Mouse (Mus musculus): ENCODE results near the gene Bhlhe40.

The Bhlhe40 gene

GRCm38 (mm10) chr6:108660206-108660877, at the start of gene Bhlhe40:
Bhlhe40 (plus strand) TSS chr6:108660629.
- DNase-seq, result peak; percentile 86 to 94

GRCm38 (mm10) chr6:108611663-108612062, 48.8 kb upstream of the Bhlhe40 start:
- no peak for DNase-seq

DNA sequence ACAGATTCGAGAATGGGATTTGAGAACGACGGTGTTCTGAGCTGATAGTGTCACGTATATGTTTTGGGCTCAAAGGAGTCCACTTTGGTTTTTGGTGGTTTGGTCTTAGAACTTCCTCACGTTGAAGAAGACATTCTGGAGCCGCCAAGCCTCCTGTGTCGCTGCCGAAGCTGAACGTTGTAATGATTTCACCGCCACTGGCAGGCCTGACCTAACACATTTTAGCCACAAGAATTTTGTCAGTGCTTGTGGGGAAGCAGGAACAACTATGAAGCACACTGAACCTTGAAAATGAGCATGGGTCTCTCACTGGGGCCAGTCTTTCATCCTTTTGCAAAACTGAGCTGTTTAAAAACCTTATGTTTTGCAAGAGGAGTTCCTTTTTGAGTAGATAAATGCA, 42.4 kb upstream of the Bhlhe40 start:
- no peak for DNase-seq

- peak in 1 of 2 experiments; percentile 6 for DNase-seq
Observed at GRCm38 (mm10) chr6:108623028-108623565, 37.3 kb upstream of the Bhlhe40 start.

DNA sequence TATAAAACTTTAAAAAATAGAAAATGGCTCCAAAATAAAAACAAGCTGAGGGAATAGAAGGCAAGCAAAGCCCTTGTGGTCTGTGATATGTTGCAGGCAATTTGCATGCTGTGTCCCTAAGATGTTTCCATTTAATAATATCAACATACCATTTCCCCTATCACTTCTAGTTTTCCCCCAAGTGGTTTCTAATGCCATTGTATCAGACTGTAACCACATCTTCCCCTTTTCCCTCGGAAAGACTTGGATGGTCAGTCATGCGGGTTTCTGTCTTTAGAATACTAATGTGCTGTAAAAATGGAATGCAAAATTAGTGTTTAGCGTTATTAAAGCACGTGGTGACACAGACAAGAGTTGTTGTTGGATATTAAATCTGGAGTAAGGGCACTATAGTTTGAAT, 35.5 kb upstream of the Bhlhe40 start:
- no peak for DNase-seq

DNA sequence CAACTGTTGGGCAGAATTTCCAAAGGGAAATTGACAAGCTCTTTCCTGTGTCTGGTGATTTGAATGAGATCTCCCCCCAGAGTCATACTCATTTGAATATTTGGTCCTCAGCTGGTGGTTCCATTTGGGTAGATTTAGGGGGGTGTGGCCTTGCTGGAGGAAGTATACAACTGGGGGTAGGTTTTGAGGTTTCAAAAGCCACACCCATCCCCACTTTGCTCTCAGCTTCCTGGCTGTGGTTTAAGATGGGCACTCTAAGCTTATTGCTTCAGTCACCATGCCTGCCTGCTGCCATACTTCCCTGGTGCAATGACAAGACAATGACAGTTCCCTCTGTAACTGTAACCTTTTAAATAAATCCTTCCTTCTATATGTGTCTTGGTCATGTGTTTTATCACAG, 29.7 kb upstream of the Bhlhe40 start:
- no peak for DNase-seq

- DNase-seq, result peak; percentile 13 to 53
Observed at GRCm38 (mm10) chr6:108638157-108638833, 22.1 kb upstream of the Bhlhe40 start.

GRCm38 (mm10) chr6:108642020-108642419, 18.4 kb upstream of the Bhlhe40 start:
- DNase-seq, result no peak

- DNase-seq, result no peak
Observed at GRCm38 (mm10) chr6:108643035-108643434, 17.4 kb upstream of the Bhlhe40 start.

DNA sequence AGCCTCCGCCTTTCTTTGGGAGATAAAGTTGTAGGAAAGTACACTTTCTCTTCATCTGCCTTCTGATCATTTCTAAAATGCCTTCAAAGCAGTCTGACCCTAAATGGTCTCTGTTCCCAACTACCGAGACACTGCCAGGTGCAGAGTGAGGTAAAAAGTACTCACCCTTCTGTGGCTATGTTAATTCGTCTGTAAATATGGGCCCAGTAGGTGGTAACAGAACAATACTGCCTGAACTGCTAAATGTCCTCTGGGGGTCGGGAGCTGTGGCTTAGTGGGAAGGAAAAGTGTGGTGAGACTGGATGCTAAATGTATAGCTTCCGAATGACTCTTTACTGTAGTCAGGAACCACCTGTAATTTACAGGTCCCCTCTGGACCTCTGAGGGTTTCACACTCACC, 16.1 kb upstream of the Bhlhe40 start:
- no peak for DNase-seq

GRCm38 (mm10) chr6:108647094-108647493, 13.3 kb upstream of the Bhlhe40 start:
- no peak for DNase-seq

- DNase-seq, result no peak
Observed at GRCm38 (mm10) chr6:108648072-108648471, 12.4 kb upstream of the Bhlhe40 start.

DNA sequence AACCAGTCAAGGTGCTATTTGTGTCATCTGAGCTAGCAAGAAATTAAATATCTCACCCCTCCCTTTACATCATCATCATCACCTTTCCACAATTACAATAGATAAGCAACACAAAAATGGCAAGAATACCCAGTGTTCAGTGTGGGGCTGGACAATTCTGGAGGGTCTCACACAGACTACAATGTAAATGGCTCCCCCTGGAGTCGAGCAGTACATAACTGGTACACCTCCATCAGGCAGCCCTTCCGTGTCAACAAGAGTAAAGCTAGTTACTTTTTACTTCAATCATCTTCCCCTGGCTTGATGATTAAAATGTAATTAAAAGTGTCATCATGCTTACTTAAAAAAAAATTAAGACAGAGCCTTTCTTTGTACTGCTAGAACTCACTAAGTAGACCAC, 4.6 kb upstream of the Bhlhe40 start:
- peak; percentile 18 to 36 for DNase-seq

DNA sequence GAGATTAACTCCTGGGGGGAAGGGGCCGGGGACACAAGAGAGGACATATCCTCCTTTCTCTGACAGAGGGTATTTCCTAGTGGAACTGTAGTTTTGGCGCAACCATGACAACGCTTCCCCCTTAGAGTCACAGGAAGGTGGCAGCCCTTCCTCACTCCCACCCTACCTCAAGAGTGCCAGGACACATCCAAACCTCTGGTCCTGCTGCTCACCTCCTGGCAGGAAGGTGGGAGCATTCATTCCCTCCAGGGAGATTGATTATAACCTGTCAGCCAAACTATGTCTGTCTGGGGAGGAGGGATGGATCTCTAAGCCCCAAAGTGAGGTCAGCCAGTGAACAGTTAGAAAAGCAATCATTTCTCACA, 2.4 kb upstream of the Bhlhe40 start:
- DNase-seq, result peak; percentile 25 to 58

DNA sequence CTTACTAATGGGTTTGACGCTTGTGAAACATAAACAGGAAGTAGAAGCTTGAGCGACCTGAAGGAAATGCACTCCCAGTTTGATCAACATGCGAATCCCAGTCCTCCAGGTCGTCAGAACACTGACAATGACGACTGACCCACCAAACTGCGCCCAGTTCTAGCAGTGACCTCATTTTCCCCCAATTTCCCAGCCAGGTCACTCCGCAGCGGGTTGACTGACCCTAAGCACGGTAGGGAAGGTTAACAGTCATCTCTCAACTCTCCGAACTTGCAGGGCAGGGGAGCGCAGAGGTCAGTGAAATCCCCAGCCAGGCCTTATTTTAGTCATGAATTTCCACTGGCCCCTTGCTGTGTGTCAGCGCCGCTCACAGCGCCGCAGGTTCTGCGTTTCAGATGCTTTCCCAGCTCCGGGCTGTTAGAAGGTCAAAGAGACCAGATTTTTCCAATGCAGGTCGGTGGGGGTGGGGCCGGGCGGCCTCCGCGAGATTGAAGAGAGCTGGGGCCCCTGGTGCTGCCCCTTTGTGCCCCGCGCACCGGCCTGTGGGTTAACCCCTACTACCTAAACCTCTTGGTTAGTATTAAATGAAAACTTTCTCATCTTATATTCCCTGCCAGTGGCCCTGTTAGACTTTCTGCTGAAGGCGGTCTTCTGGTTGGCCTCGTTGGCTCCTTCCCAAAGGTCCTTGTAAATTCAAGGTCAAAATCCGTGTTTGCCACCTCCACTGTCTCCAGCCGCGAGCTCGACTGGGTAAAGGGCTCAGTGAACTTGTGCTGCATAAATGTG, 1.8 kb upstream of the Bhlhe40 start:
- DNase-seq, result peak; percentile 76 to 85

DNA sequence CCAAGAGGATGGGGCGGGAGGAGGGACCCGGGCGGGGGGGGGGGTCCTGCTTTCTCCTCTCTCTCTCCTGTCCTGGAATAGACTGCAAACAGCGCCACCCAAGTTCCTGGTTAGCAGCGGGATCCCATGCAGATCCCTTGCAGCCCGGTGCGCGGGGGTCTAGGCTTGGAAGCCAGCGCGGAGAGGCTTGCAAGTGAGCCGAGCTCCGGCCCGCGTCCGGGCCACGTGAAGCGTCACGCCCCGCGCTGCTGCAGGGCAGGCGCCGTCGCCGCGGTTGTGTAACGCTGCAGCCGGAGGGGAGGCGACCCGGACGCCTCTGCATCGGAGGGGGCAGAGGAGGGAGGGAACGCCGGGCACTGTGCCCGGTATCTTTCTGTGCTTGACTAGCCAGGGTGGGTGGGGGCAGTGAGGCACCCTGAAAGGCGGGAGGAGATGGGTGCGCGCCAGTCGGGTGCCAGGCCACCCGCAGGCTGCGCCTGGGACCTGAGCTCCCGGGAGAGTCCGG, 1.2 kb upstream of the Bhlhe40 start:
- peak; percentile 92 to 96 for DNase-seq

- DNase-seq, result peak; percentile 87 to 94
Observed at GRCm38 (mm10) chr6:108659726-108660205, 663 bp upstream of the Bhlhe40 start.

DNA sequence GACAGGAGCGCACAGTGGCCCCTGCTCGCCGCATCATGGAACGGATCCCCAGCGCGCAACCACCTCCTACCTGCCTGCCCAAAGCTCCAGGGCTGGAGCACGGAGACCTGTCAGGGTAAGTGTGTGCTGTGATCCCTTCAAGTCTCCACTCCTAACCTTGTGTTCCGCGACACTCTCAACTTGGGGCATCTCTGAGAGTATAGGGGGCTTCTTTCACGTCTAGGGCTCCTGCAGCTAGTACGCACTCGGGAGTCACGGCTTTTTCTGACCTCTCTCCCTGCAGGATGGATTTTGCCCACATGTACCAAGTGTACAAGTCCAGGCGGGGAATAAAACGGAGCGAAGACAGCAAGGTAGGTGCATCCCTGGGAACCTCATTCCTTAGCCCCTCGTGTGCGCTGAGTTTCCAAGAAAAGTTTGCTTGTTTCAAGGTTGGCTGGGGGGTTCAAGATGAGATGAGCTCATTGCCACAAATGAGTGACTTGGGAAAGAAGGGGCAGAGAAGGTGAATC, 505 bp downstream of the Bhlhe40 start:
- DNase-seq, result no peak

DNA sequence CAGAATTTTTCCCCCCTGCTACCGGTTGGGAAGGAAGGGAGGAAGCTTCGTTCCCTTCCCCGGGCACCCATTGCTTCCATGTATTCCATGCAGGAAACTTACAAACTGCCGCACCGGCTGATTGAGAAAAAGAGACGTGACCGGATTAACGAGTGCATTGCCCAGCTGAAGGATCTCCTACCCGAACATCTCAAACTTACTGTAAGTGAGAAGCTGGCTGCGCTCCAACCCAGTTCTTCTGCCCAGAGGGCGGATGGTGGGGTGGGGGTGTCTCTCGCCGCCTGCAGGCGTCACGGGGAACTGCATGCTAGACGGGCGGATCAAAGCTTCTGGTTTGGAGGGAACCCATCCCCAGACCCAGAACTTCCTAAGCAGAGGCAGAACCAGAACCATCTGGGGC, 983 bp downstream of the Bhlhe40 start:
- DNase-seq, result peak; percentile 94 to 96

GRCm38 (mm10) chr6:108661890-108662289, 1.5 kb downstream of the Bhlhe40 start:
- DNase-seq, result no peak

DNA sequence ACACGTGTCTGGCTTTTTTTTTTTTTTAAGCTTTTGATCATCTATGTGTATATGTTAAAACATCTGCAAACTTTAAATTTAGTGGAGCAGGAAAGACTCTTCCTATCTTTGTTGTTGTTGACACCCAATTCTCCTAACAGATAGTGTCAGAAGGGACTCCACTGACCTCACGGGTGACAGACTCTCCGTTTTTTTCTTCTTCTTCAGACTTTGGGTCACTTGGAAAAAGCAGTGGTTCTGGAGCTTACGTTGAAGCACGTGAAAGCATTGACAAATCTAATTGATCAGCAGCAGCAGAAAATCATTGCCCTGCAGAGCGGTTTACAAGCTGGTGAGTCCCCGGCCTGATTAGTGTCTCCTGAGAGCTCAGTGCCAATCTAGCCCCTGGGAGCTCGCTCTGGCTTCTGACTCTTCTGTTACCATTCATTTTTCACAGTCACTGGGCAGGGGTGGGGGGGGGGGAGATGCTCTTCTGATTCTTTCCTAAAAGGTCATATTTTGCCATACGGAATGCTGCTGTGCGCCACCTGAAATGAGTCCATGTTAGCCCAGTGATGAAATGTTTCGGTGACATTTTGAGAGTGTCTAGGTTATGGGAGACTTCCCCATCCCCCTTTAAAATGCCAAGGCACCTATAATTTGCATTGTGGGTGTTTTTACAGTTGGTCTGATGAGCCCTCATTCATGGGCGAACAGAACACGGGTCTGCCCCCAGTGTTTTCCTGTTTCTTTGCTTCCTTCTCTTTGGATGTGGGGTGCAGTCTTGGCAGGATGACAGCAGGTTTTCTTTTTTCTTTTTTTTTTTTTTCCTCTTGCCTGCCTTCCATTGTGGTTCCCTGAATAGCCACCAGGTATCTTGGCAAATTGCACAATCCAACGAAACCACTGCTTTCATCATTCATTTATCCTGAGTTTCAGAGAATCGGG, 2.1 kb downstream of the Bhlhe40 start:
- no peak for DNase-seq

Measured in kidney, postnatal 4 days (tissue).